Mouse (Mus musculus): ENCODE measurements around the gene Zfp748. TPM values are rescaled to one million over a fixed set of nuclear protein-coding genes. Genes with fewer than 3 reads are reported as not detected.

Zfp748 gene
- 15.4 and 17.3 TPM in 2 replicates for polyA plus RNA-seq (2016; fragmentation: Nextera tagmentation; extraction: Ambion mirVana)

DNA sequence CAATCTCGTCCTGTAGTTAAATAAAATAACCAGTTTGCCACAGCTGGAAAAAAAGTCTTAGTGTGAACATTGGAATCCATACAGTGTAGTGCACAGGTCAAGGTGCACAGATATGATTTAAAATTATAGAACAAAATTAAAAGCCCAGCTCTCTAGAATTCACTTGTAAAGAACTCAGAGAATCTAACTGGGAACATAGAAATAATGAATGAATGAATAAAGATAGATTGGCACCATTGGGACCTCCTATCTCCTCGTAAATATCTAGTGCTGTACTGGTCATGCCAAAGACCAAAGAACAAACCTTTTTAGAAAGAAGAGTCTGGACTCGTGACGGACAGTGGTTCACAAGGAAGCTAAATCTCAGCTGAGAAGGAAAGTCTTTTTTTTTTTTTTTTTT lies at the start of gene Zfp748:
Zfp748 (minus strand) TSS at position 101 of the 400 bp plus-strand sequence.
- no peak for DNase-seq (ENCODE audit: extremely low spot score, low spot score)
- WGBS, result 82% methylated on average over 4 of the region's 4 CpGs

DNA sequence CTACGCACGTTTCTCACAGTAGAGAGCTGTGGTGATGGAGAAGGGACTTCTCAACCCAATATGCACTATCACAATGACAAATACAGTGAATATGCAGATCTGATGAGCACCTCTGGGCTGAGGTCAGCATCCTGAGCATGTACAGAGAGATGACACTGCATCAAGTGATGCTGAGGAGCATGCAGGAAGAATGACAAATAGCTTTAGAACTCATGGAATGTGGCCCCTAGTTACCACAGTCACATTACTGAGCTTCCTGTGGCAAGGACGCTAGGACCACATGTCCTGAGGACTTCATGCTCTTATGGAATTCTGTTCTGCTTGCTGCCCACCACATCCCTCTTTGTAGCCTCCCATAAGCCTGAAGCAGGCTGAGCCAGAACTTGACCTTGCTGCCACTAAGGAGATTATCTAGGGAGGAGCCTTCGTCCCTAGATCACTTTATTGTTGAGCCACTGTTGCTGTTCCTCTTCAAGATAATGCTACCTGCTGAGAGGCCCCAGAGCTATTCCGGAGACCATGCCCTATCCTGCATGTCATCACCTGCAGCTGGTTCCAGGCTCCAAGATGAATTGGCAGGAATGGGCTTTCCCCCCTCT lies 19.1 kb upstream of the Zfp748 start:
- Histone ChIP-seq H3K4me1 (no peaks in the 10 kb centered on the region), H3K36me3 (replicated peaks) (no peaks in the 10 kb centered on the region), H3K9me3 (no peaks in the 10 kb centered on the region), H3K27ac (no peak overlapping the region), H3K27me3 (ENCODE audit: poor library complexity, severe bottlenecking) (no peaks in the 10 kb centered on the region), H3K4me3 (no peak overlapping the region)
- DNase-seq (ENCODE audit: extremely low spot score, low spot score), result no peak
- 72% methylated on average over 5 of the region's 5 CpGs for WGBS

More for the DNA sequence above, at the start of gene Zfp748:
- Histone ChIP-seq H3K36me3 (replicated peaks) (peaks cover 8% of the 10 kb centered on the region; the same call in 1 of the 2 replicates), H3K4me3 (peak within 1 kb of the TSS; percentile 70), H3K27ac (peak within 1 kb of the TSS; percentile 94), H3K9me3 (no peaks in the 10 kb centered on the region), H3K4me1 (peaks cover 13% of the 10 kb centered on the region), H3K27me3 (ENCODE audit: poor library complexity, severe bottlenecking) (no peaks in the 10 kb centered on the region)

DNA sequence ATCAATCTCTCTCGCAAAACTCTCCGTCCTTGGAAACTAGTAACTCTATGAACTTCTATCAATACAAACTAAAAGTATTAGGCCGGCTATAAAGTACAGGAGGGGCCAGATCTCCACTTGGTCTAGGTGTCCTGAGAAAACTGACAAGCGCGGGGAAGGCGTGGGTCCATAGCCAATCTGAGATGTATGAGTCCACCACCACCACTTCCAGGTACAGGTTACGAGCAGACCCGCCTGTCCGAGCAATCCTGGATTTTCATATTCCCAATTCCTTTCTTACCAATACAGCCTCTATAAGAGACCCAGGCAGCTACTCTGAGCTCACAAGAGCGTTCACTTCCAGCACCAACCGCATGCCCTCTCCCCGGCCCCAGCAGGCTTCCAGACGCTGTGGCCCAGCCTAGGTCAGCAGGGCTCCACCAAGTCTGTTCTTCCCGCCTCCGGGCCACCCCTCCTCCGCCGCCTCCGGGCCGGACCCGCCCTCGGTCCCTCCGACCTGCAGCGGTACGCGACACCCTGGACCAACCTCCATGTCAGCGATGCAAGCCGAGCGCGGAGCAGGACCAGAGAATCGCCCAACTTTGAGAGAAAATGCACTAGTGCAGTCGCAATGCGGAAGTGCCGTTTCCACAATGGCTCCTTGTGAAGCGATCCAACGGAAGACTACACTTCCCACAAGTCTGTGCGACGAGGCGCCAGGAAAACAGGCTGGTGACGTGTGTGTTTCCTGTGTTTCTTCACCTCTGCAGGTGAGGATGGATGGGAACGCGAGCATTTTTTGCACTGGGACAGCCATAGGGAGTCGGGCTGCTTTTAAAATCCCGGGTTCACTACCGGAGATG lies 904 bp downstream of the Zfp748 start:
- peaks cover 13% of the 10 kb centered on the region for H3K4me1 ChIP-seq
- DNase-seq (ENCODE audit: extremely low spot score, low spot score), result peak; percentile 82
- H3K4me3 ChIP-seq, result peak overlapping the region; percentile 70
- no peaks in the 10 kb centered on the region for H3K9me3 ChIP-seq
- peaks cover 8% of the 10 kb centered on the region for H3K36me3 ChIP-seq (replicated peaks)
- H3K27me3 ChIP-seq (ENCODE audit: poor library complexity, severe bottlenecking), result no peaks in the 10 kb centered on the region
- under 1% methylated on average over 44 of the region's 44 CpGs for WGBS
- peak overlapping the region; percentile 94 for H3K27ac ChIP-seq

DNA sequence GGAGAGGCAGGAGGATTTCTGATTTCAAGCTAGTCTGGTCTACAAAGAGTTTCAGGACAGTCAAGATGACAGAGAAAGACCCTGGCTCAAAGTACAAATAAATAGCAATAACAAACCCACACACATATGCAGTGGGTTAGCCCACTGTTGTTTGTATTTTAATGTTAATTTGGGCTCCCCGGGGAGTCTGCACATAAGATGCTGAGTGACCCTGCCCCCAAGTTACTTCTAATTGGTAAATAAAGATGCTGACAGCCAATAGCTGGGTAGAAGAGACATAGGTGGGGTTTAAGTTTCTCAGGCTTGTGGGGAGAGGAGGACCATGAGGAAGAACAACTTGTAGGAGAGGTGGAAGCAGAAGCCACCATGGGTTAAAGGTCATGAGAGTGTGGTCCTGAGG lies 7.7 kb downstream of the Zfp748 start:
- WGBS, result 90% methylated on average over 1 of the region's 1 CpGs
- H3K4me1 ChIP-seq, result no peaks in the 10 kb centered on the region
- H3K4me3 ChIP-seq, result no peak overlapping the region
- no peak for DNase-seq (ENCODE audit: extremely low spot score, low spot score)
- peaks cover 9% of the 10 kb centered on the region for H3K9me3 ChIP-seq
- H3K27ac ChIP-seq, result no peak overlapping the region
- H3K27me3 ChIP-seq (ENCODE audit: poor library complexity, severe bottlenecking), result no peaks in the 10 kb centered on the region
- peaks cover 66% of the 10 kb centered on the region for H3K36me3 ChIP-seq (replicated peaks)

DNA sequence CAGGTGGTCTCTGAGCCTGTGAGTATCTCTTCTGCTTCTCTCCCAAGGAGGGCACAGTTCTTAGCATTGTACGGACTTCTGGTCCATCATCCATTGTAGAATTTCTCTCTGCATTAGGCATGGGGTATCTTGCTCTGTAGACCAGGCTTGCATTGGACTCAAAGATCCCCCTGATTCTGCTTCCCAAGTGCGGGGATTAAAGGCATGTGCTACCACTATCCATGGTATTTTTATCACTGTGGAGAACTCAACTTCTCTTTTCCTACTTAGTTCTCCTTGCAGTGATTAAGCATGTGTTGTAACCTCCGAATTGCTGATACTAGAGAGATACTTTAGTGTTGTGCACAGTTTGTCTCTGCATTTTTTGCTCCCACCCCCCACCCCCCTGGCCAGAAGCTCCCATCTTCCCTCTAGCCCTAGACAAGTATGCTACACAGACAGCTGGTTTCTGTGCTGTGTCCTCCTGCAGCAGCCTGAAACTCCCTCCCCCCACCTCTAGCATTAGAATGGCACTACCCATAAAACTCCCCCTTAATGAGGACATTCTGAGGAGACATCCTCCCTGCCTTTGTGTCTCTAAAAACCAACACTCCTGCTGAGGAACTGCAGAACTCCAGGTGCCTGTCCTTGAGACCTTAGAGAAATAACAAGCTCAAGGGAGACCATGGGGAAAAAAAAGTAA lies 26.4 kb downstream of the Zfp748 start:
- no peaks in the 10 kb centered on the region for H3K36me3 ChIP-seq (replicated peaks)
- H3K27ac ChIP-seq, result no peak overlapping the region
- H3K4me3 ChIP-seq, result no peak overlapping the region
- H3K9me3 ChIP-seq, result no peaks in the 10 kb centered on the region
- 71% methylated on average over 3 of the region's 3 CpGs for WGBS
- no peak for DNase-seq (ENCODE audit: extremely low spot score, low spot score)
- no peaks in the 10 kb centered on the region for H3K27me3 ChIP-seq (ENCODE audit: poor library complexity, severe bottlenecking)
- peaks cover 22% of the 10 kb centered on the region for H3K4me1 ChIP-seq

DNA sequence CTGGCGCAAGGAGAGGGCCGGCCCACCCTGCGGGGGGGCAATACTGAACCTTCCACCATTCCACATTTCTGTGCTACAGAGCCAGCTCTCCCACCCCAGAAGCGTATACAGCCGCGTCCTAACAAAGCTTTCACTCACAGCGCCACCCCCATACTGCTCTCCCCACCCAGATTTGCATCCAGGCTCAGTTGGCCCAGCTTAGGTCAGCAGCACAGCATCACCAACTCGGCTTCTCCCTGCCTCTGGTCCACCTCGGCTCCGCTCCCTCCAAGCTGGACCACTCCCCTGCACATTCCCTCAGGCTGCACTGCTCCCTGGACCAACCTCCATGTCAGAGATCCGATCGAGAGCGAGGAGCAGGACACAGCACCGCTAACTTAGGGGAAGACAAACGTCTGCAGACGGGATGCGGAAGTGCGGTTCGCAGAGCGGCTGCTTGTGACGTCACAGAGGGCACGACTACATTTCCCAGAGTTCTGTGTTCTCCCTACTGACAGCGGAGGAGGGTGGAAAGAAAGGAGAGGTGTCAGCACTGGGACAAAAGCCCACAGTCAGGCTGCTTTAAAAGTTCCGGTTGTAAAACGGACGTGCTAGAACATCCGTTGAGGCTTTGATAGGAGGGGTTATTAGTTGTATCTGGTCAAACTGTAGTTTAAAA lies 27.7 kb downstream of the Zfp748 start, which contains the start of the genes Gm26965 and Zfp87:
Gm26965 (minus strand) TSS at position 399 of the 658 bp plus-strand sequence.
Zfp87 (minus strand) TSS at position 425 of the 658 bp plus-strand sequence.
- H3K9me3 ChIP-seq, result no peaks in the 10 kb centered on the region
- peaks cover 22% of the 10 kb centered on the region for H3K4me1 ChIP-seq
- peaks cover 11% of the 10 kb centered on the region for H3K36me3 ChIP-seq (replicated peaks)
- no peaks in the 10 kb centered on the region for H3K27me3 ChIP-seq (ENCODE audit: poor library complexity, severe bottlenecking)
- DNase-seq (ENCODE audit: extremely low spot score, low spot score), result peak; percentile 91
- WGBS, result under 1% methylated on average over 27 of the region's 27 CpGs
- peak within 1 kb of the TSS; percentile 87 for H3K27ac ChIP-seq
- peak within 1 kb of the TSS; percentile 87 for H3K4me3 ChIP-seq

DNA sequence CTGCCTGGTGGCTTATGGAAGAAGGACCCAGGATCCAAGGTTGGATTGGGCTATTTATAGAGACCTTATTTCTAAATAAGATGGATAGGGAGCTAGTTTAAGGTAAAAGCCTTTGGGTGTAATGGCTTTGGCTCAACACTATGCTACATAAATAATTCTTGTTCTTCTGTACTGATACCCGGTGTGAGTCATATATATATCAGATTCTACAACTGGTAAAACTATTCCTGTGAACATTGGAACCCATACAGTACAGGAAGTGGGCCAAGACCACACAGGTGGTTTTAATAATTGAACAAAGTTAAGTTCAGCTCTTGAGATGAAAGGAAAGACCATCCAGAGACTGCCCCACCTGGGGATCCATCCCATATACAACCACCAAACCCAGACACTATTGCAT lies 52.7 kb downstream of the Zfp748 start:
- Histone ChIP-seq H3K36me3 (replicated peaks) (peaks cover 3% of the 10 kb centered on the region), H3K27ac (no peak overlapping the region), H3K4me3 (no peak overlapping the region), H3K9me3 (no peaks in the 10 kb centered on the region), H3K27me3 (ENCODE audit: poor library complexity, severe bottlenecking) (no peaks in the 10 kb centered on the region), H3K4me1 (peaks cover 9% of the 10 kb centered on the region)
- DNase-seq (ENCODE audit: extremely low spot score, low spot score), result no peak
- 73% methylated on average over 1 of the region's 1 CpGs for WGBS

DNA sequence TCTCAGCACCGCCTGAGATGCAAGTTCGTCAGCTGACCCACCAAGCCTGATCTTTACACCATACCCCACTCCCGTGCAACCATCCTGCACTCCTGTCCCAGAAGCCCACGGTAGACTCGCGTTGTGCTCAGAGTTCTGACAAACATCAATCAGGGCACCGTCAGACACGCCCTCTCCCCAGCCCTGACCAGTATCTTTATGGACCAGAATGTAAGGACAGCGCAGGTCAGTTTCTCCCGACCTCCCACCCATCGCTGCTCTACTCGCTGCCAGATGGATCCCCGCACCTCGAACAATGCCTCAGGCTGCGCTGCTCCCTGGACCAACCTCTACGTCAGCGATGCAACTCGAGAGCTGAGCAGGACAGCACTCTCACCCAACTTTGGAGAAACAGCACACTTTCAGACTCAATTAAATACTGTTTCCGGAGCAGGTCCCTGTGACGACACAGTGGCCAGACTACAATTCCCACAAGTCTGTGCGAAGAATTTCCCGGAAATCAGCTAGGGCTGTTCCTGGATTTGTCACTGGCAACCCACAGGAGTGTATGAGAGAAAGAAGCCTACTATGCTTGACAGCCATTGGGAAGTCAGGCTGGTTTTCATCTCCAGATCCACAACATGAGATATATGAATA lies 53.4 kb downstream of the Zfp748 start, which contains the start of gene Zfp58:
Zfp58 (minus strand) TSS at position 472 of the 636 bp plus-strand sequence.
- Histone ChIP-seq H3K36me3 (replicated peaks) (peaks cover 10% of the 10 kb centered on the region), H3K27ac (peak within 1 kb of the TSS; percentile 83)
- WGBS, result under 1% methylated on average over 22 of the region's 22 CpGs

DNA sequence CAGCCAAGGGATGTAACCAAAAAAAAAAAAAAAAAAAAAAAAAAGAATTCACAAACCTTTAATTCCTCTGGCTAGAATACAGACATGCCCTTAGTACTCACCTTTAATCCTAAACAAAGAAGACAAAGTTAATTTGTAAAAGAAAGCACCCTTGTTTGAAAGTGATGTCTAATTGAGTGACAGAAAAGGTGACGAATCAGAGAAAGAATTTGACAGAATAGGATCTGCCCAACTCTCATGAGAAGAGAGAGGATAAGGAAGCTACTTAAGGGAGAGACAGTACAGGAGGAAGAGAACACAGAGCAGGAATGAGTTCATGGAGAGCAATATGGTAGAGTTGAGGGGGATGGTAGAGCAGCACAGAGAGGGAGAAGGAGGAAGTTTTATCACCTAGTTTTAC lies 58.0 kb downstream of the Zfp748 start:
- Histone ChIP-seq H3K9me3 (peaks cover 28% of the 10 kb centered on the region), H3K4me3 (no peak overlapping the region), H3K27ac (no peak overlapping the region), H3K36me3 (replicated peaks) (peaks cover 56% of the 10 kb centered on the region), H3K27me3 (ENCODE audit: poor library complexity, severe bottlenecking) (no peaks in the 10 kb centered on the region), H3K4me1 (peaks cover 9% of the 10 kb centered on the region)
- 89% methylated on average over 1 of the region's 1 CpGs for WGBS
- no peak for DNase-seq (ENCODE audit: extremely low spot score, low spot score)

More for the DNA sequence above, 53.4 kb downstream of the Zfp748 start, which contains the start of gene Zfp58:
- H3K4me1 ChIP-seq, result peaks cover 9% of the 10 kb centered on the region
- H3K27me3 ChIP-seq (ENCODE audit: poor library complexity, severe bottlenecking), result no peaks in the 10 kb centered on the region
- no peaks in the 10 kb centered on the region for H3K9me3 ChIP-seq
- peak within 1 kb of the TSS; percentile 78 for H3K4me3 ChIP-seq
- DNase-seq (ENCODE audit: extremely low spot score, low spot score), result peak; percentile 76

Measured in forebrain, embryonic 10.5 days (tissue).